Mouse (Mus musculus): ENCODE measurements at regions not wholly inside any gene's neighbourhood (a gene's known extent, or its start where the extent isn't known, plus 50 kb on each side); places are given as distances from the start of the nearest gene placed in this dataset.
A peak's percentile ranks its signal among the peaks of the same experiment; 100 is the strongest.

- peak in 1 of 2 experiments; percentile 1 for DNase-seq (ENCODE audit: low spot score in 2 of 2)
These were observed 550.0 kb upstream of the Gm10801 start for GRCm38 (mm10) chr2:98112023-98112422.

DNA sequence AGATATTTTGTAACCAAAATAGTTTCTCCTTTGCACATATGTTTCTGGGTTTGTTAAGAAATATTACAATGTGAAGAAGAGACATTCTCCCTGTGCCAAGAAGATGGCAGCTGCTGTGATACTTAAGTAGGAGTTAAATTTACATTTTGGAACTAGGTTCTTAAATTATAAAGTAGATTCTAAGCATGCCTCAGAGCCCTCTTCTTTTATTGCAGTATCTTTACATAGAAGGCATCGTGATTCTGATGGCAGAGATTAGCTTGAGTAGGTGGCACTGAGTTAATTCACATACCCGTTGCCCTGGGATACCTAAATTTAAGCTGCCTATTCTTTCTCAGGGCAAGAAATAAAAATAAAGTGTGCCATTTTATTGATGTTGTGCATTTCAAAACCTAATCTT is 538.6 kb upstream of the Gm10801 start:
- DNase-seq (ENCODE audit: low spot score in 2 of 2): peak; percentile 22 to 25

DNA sequence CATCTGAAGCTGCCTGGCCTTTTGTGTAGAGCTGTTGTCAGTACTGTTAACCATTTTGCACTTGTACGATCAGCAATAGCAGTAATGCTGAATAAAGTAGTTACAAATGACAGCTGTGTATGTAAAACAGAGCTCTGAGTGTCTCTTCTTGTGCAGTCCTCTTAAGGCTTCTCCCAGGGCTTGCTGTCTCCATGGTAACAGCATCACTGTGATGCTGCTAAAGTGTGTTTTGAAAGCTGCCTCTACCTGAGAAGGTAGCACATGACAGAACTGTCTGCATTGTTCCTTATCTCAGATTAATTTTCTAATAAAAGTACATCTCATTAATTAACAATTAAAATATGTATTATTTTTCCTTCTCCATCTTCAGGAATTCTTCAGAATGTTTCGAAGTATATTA is 537.4 kb upstream of the Gm10801 start:
- DNase-seq (ENCODE audit: low spot score in 2 of 2): peak in 1 of 2 experiments; percentile 10

- DNase-seq (ENCODE audit: low spot score in 2 of 2): peak in 1 of 2 experiments; percentile 2
These were observed 521.6 kb upstream of the Gm10801 start for GRCm38 (mm10) chr2:98140461-98140860.

GRCm38 (mm10) chr2:98143711-98144110 is 518.3 kb upstream of the Gm10801 start:
- no peak for DNase-seq (ENCODE audit: low spot score in 2 of 2)
